Mouse (Mus musculus): ENCODE results near the gene Samm50.
A peak's percentile ranks its signal among the peaks of the same experiment; 100 is the strongest.
"Not testable (repeated sequence)": the region's sequence is repeated elsewhere in the genome, so short reads cannot be mapped to it uniquely, and the experiment has no call there.

The Samm50 gene

GRCm38 (mm10) chr15:84192058-84192791, at the start of gene Samm50:
TSS of gene Samm50 (plus strand) at chr15:84192241.
- DNase-seq (ENCODE audit: low spot score in 2 of 2) = peak; percentile 95 to 97

GRCm38 (mm10) chr15:84156158-84156557, 35.9 kb upstream of the Samm50 start:
- no peak for DNase-seq (ENCODE audit: low spot score in 2 of 2)

- DNase-seq (ENCODE audit: low spot score in 2 of 2) = not testable (repeated sequence)
Measured at GRCm38 (mm10) chr15:84157530-84157929, 34.5 kb upstream of the Samm50 start.

- DNase-seq (ENCODE audit: low spot score in 2 of 2) = no peak
Measured at GRCm38 (mm10) chr15:84161871-84162270, 30.2 kb upstream of the Samm50 start.

GRCm38 (mm10) chr15:84166818-84167217, 25.2 kb upstream of the Samm50 start:
- no peak for DNase-seq (ENCODE audit: low spot score in 2 of 2)

GRCm38 (mm10) chr15:84167600-84167999, 24.4 kb upstream of the Samm50 start, which contains the start of gene Pnpla3:
TSS of gene Pnpla3 (plus strand) at chr15:84167837.
- peak; percentile 98 to 99 for DNase-seq (ENCODE audit: low spot score in 2 of 2)

GRCm38 (mm10) chr15:84168170-84169161, 23.6 kb upstream of the Samm50 start:
- peak; percentile 76 to 80 for DNase-seq (ENCODE audit: low spot score in 2 of 2)

GRCm38 (mm10) chr15:84169511-84169910, 22.5 kb upstream of the Samm50 start:
- DNase-seq (ENCODE audit: low spot score in 2 of 2) = no peak

GRCm38 (mm10) chr15:84171166-84171565, 20.9 kb upstream of the Samm50 start:
- no peak for DNase-seq (ENCODE audit: low spot score in 2 of 2)

- no peak for DNase-seq (ENCODE audit: low spot score in 2 of 2)
Measured at GRCm38 (mm10) chr15:84178733-84179132, 13.3 kb upstream of the Samm50 start.

GRCm38 (mm10) chr15:84182000-84182399, 10.0 kb upstream of the Samm50 start:
- DNase-seq (ENCODE audit: low spot score in 2 of 2) = no peak

- DNase-seq (ENCODE audit: low spot score in 2 of 2) = peak; percentile 49 to 52
Measured at GRCm38 (mm10) chr15:84183967-84184366, 8.1 kb upstream of the Samm50 start.

- DNase-seq (ENCODE audit: low spot score in 2 of 2) = no peak
Measured at GRCm38 (mm10) chr15:84186196-84186595, 5.8 kb upstream of the Samm50 start.

GRCm38 (mm10) chr15:84188887-84189530, 3.0 kb upstream of the Samm50 start:
- DNase-seq (ENCODE audit: low spot score in 2 of 2) = no peak

- DNase-seq (ENCODE audit: low spot score in 2 of 2) = no peak
Measured at GRCm38 (mm10) chr15:84189881-84190280, 2.2 kb upstream of the Samm50 start.

- no peak for DNase-seq (ENCODE audit: low spot score in 2 of 2)
Measured at GRCm38 (mm10) chr15:84191724-84192057, 350 bp upstream of the Samm50 start.

- DNase-seq (ENCODE audit: low spot score in 2 of 2) = no peak
Measured at GRCm38 (mm10) chr15:84196486-84197165, 4.6 kb downstream of the Samm50 start.

GRCm38 (mm10) chr15:84207327-84207726, 15.3 kb downstream of the Samm50 start:
- no peak for DNase-seq (ENCODE audit: low spot score in 2 of 2)

GRCm38 (mm10) chr15:84209517-84210412, 17.7 kb downstream of the Samm50 start:
- DNase-seq (ENCODE audit: low spot score in 2 of 2) = no peak

GRCm38 (mm10) chr15:84210461-84210860, 18.4 kb downstream of the Samm50 start:
- no peak for DNase-seq (ENCODE audit: low spot score in 2 of 2)

Data from right cerebral cortex, postnatal 10 days (tissue).